Mouse (Mus musculus) hindbrain, embryonic 12.5 days (tissue): ENCODE measurements at regions not wholly inside any gene's neighbourhood (a gene's known extent, or its start where the extent isn't known, plus 50 kb on each side); places are given as distances from the start of the nearest gene placed in this dataset.

Source experiments
- ATAC-seq: fragments of 200-750 bp; cut with Nextera tagmentation; 2 replicates; pipeline ENCODE4 v1.8.0; 2017; ENCODE audit warnings: moderate TSS enrichment; ENCODE audit not compliant: low FRiP score
- H3K27ac ChIP-seq: fragments of 300-500 bp; sonication (generic); 2 replicates; pipeline ENCODE4 v1.5.1; 2016; ENCODE audit warnings: mild to moderate bottlenecking
- H3K27me3 ChIP-seq: fragments of 300-500 bp; sonication (generic); 2 replicates; pipeline ENCODE4 v1.6.1; 2016; ENCODE audit warnings: mild to moderate bottlenecking
- H3K36me3 ChIP-seq: fragments of 300-500 bp; sonication (generic); 2 replicates; pipeline ENCODE4 v1.6.1; 2016; ENCODE audit warnings: mild to moderate bottlenecking
- H3K4me1 ChIP-seq: fragments of 300-500 bp; sonication (generic); 2 replicates; pipeline ENCODE4 v1.6.1; 2016
- H3K4me2 ChIP-seq: fragments of 300-500 bp; sonication (generic); replicated peaks from 2 replicates; pipeline ENCODE4 v1.6.1; 2016; ENCODE audit warnings: mild to moderate bottlenecking
- H3K4me3 ChIP-seq: fragments of 300-500 bp; sonication (generic); 2 replicates; pipeline ENCODE4 v1.5.1; 2016; ENCODE audit warnings: mild to moderate bottlenecking
- H3K9ac ChIP-seq: fragments of 300-500 bp; sonication (generic); 2 replicates; pipeline ENCODE4 v1.6.1; 2016; ENCODE audit warnings: mild to moderate bottlenecking, moderate library complexity
- H3K9me3 ChIP-seq: fragments of 300-500 bp; sonication (generic); replicated peaks from 2 replicates; pipeline ENCODE4 v1.6.1; 2016; ENCODE audit warnings: mild to moderate bottlenecking
- WGBS: fragments of 180-500 bp; shearing (Covaris S2); methylation state at CpG from one replicate; pipeline ENCODE4 v1.1.7; 2016; 5-methylcytosine and 5-hydroxymethylcytosine counted together

- H3K4me3 ChIP-seq, result no peak overlapping the region
- no peaks in the 10 kb centered on the region for H3K36me3 ChIP-seq
- no peak overlapping the region for H3K9ac ChIP-seq
- H3K4me1 ChIP-seq, result no peaks in the 10 kb centered on the region
- H3K27ac ChIP-seq, result no peak overlapping the region
- H3K27me3 ChIP-seq, result peaks cover 40% of the 10 kb centered on the region
- no peak overlapping the region for H3K4me2 ChIP-seq
- 81% methylated on average over 10 of the region's 10 CpGs for WGBS
- no peak for ATAC-seq
- no peaks in the 10 kb centered on the region for H3K9me3 ChIP-seq
These were observed 153.3 kb downstream of the Pja1 start for GRCm38 (mm10) chrX:99317736-99318135.

- no peaks in the 10 kb centered on the region for H3K36me3 ChIP-seq
- no peak overlapping the region for H3K27ac ChIP-seq
- H3K4me2 ChIP-seq, result no peak overlapping the region
- H3K9me3 ChIP-seq, result no peaks in the 10 kb centered on the region
- no peak for ATAC-seq
- WGBS, result 66% methylated on average over 4 of the region's 4 CpGs
- no peak overlapping the region for H3K9ac ChIP-seq
- peaks cover 32% of the 10 kb centered on the region for H3K27me3 ChIP-seq
- no peak overlapping the region for H3K4me3 ChIP-seq
- no peaks in the 10 kb centered on the region for H3K4me1 ChIP-seq
These were observed 154.5 kb downstream of the Pja1 start for GRCm38 (mm10) chrX:99316410-99317056.

- Histone ChIP-seq H3K4me2 (no peak overlapping the region), H3K4me3 (no peak overlapping the region), H3K27ac (no peak overlapping the region), H3K4me1 (no peaks in the 10 kb centered on the region), H3K9me3 (no peaks in the 10 kb centered on the region), H3K36me3 (no peaks in the 10 kb centered on the region), H3K9ac (no peak overlapping the region), H3K27me3 (peaks cover 39% of the 10 kb centered on the region)
- no peak for ATAC-seq
- 53% methylated on average over 6 of the region's 6 CpGs for WGBS
These were observed 163.2 kb downstream of the Efnb1 start for GRCm38 (mm10) chrX:99299110-99299509.

- Histone ChIP-seq H3K9ac (no peak overlapping the region), H3K4me1 (peaks cover 6% of the 10 kb centered on the region), H3K27ac (no peak overlapping the region), H3K27me3 (peaks cover 67% of the 10 kb centered on the region), H3K36me3 (no peaks in the 10 kb centered on the region), H3K9me3 (no peaks in the 10 kb centered on the region), H3K4me3 (no peak overlapping the region), H3K4me2 (no peak overlapping the region)
- no peak for ATAC-seq
- 76% methylated on average over 8 of the region's 8 CpGs for WGBS
These were observed 158.8 kb downstream of the Efnb1 start for GRCm38 (mm10) chrX:99294726-99295125.

GRCm38 (mm10) chrX:99293967-99294366 lies 158.0 kb downstream of the Efnb1 start:
- WGBS, result 74% methylated on average over 6 of the region's 6 CpGs
- no peaks in the 10 kb centered on the region for H3K9me3 ChIP-seq
- H3K36me3 ChIP-seq, result no peaks in the 10 kb centered on the region
- ATAC-seq, result no peak
- H3K4me1 ChIP-seq, result peaks cover 6% of the 10 kb centered on the region
- H3K4me2 ChIP-seq, result no peak overlapping the region
- H3K27me3 ChIP-seq, result peaks cover 71% of the 10 kb centered on the region
- no peak overlapping the region for H3K9ac ChIP-seq
- H3K27ac ChIP-seq, result no peak overlapping the region
- no peak overlapping the region for H3K4me3 ChIP-seq

- Histone ChIP-seq H3K27ac (no peak overlapping the region), H3K9ac (no peak overlapping the region), H3K4me3 (no peak overlapping the region), H3K4me2 (no peak overlapping the region), H3K9me3 (no peaks in the 10 kb centered on the region), H3K27me3 (peaks cover 78% of the 10 kb centered on the region), H3K36me3 (no peaks in the 10 kb centered on the region), H3K4me1 (peaks cover 6% of the 10 kb centered on the region)
- no peak for ATAC-seq
- WGBS, result 53% methylated on average over 11 of the region's 11 CpGs
These were observed 156.8 kb downstream of the Efnb1 start for GRCm38 (mm10) chrX:99292758-99293157.

- Histone ChIP-seq H3K4me3 (no peak overlapping the region), H3K9me3 (no peaks in the 10 kb centered on the region), H3K27me3 (peaks cover 86% of the 10 kb centered on the region), H3K4me2 (no peak overlapping the region), H3K9ac (no peak overlapping the region), H3K36me3 (no peaks in the 10 kb centered on the region), H3K4me1 (peaks cover 6% of the 10 kb centered on the region), H3K27ac (no peak overlapping the region; the same call in 1 of the 2 replicates)
- ATAC-seq, result peak; percentile 17; the same call in 1 of the 2 replicates
- WGBS, result 48% methylated on average over 5 of the region's 5 CpGs
These were observed 156.0 kb downstream of the Efnb1 start for GRCm38 (mm10) chrX:99291965-99292364.

GRCm38 (mm10) chrX:99291423-99291963 lies 155.6 kb downstream of the Efnb1 start:
- no peaks in the 10 kb centered on the region for H3K36me3 ChIP-seq
- 42% methylated on average over 9 of the region's 10 CpGs for WGBS
- no peak overlapping the region for H3K9ac ChIP-seq
- peak overlapping the region; percentile 17; the same call in 1 of the 2 replicates for H3K27ac ChIP-seq
- H3K27me3 ChIP-seq, result peaks cover 90% of the 10 kb centered on the region
- H3K4me3 ChIP-seq, result no peak overlapping the region
- peaks cover 6% of the 10 kb centered on the region for H3K4me1 ChIP-seq
- peak; percentile 84 for ATAC-seq
- H3K4me2 ChIP-seq, result no peak overlapping the region
- H3K9me3 ChIP-seq, result no peaks in the 10 kb centered on the region

- Histone ChIP-seq H3K9ac (no peak overlapping the region), H3K27ac (no peak overlapping the region), H3K9me3 (no peaks in the 10 kb centered on the region), H3K4me3 (no peak overlapping the region), H3K27me3 (peaks cover 81% of the 10 kb centered on the region), H3K36me3 (no peaks in the 10 kb centered on the region), H3K4me2 (no peak overlapping the region), H3K4me1 (peaks cover 10% of the 10 kb centered on the region)
- ATAC-seq, result no peak
- 81% methylated on average over 4 of the region's 4 CpGs for WGBS
These were observed 152.1 kb downstream of the Efnb1 start for GRCm38 (mm10) chrX:99287988-99288387.

- Histone ChIP-seq H3K4me1 (peaks cover 10% of the 10 kb centered on the region), H3K9ac (no peak overlapping the region), H3K27me3 (peaks cover 81% of the 10 kb centered on the region), H3K27ac (no peak overlapping the region), H3K4me2 (no peak overlapping the region), H3K4me3 (no peak overlapping the region), H3K36me3 (no peaks in the 10 kb centered on the region), H3K9me3 (no peaks in the 10 kb centered on the region)
- WGBS, result 88% methylated on average over 2 of the region's 2 CpGs
- ATAC-seq, result no peak
These were observed 150.9 kb downstream of the Efnb1 start for GRCm38 (mm10) chrX:99286876-99287275.

- 25% methylated on average over 9 of the region's 9 CpGs for WGBS
- peak; percentile 63 for ATAC-seq
- H3K27ac ChIP-seq, result no peak overlapping the region
- no peak overlapping the region for H3K4me3 ChIP-seq
- H3K9ac ChIP-seq, result no peak overlapping the region
- no peaks in the 10 kb centered on the region for H3K36me3 ChIP-seq
- H3K4me1 ChIP-seq, result peaks cover 6% of the 10 kb centered on the region; the same call in 1 of the 2 replicates
- peaks cover 81% of the 10 kb centered on the region for H3K27me3 ChIP-seq
- H3K9me3 ChIP-seq, result no peaks in the 10 kb centered on the region
- H3K4me2 ChIP-seq, result no peak overlapping the region
These were observed 149.7 kb downstream of the Efnb1 start for GRCm38 (mm10) chrX:99285611-99286010.

- H3K27ac ChIP-seq, result no peak overlapping the region
- ATAC-seq, result no peak
- H3K4me2 ChIP-seq, result no peak overlapping the region
- H3K4me3 ChIP-seq, result no peak overlapping the region
- H3K36me3 ChIP-seq, result no peaks in the 10 kb centered on the region
- H3K9ac ChIP-seq, result no peak overlapping the region
- H3K4me1 ChIP-seq, result peaks cover 8% of the 10 kb centered on the region; the same call in 1 of the 2 replicates
- 70% methylated on average over 5 of the region's 5 CpGs for WGBS
- peaks cover 66% of the 10 kb centered on the region for H3K27me3 ChIP-seq
- no peaks in the 10 kb centered on the region for H3K9me3 ChIP-seq
These were observed 145.1 kb downstream of the Efnb1 start for GRCm38 (mm10) chrX:99280991-99281390.

GRCm38 (mm10) chrX:99280543-99280942 lies 144.6 kb downstream of the Efnb1 start:
- Histone ChIP-seq H3K27me3 (peaks cover 66% of the 10 kb centered on the region), H3K9me3 (no peaks in the 10 kb centered on the region), H3K4me2 (no peak overlapping the region), H3K36me3 (no peaks in the 10 kb centered on the region), H3K27ac (no peak overlapping the region), H3K4me3 (no peak overlapping the region), H3K4me1 (0 out of 2 replicates have a peak, but pooled peaks cover 4% of the 10 kb centered on the region), H3K9ac (no peak overlapping the region)
- ATAC-seq, result no peak
- 47% methylated on average over 5 of the region's 5 CpGs for WGBS
